Mouse (Mus musculus) testis, adult 2 months (tissue): ENCODE data around the gene Sass6.

Source experiments
- CTCF ChIP-seq: fragments of 200-500 bp; IDR thresholded peaks from 2 replicates; pipeline ENCODE4 v1.5.1; 2012; ENCODE audit warnings: low read depth, mild to moderate bottlenecking, inconsistent platforms, low read length, moderate library complexity; ENCODE audit not compliant: control insufficient read depth, insufficient read depth, insufficient replicate concordance
- POLR2A ChIP-seq: fragments of 200-500 bp; IDR thresholded peaks from 2 replicates; pipeline ENCODE4 v1.6.1; 2012; ENCODE audit warnings: low read depth, mild to moderate bottlenecking, inconsistent platforms, low read length, moderate library complexity; ENCODE audit not compliant: control insufficient read depth

DNA sequence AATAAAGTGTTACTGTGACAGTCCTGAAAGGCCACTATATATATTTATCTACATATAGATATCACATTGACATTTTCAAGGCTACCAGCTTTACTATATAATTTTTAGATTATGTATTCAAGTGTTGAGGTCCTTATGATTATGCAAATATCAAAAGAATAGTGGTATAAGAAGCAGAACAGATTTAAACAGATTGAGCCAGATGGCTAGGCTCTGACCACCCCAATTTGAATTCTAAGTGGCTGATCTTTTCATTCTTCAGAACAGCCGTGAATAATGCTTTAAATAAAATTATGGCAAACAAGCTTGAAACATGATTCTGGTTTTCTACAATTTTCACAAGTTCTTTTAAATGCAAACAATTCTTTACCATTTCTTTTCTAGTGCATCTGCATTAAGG, 36.7 kb downstream of the Sass6 start:
- no peak for TF ChIP-seq CTCF
- TF ChIP-seq POLR2A = no peak
